Mouse (Mus musculus) G1E (cell line): ENCODE measurements around the gene Nop2.

ENCODE experiments used
- CTCF ChIP-seq: IDR thresholded peaks from 2 replicates; pipeline ENCODE4 v1.5.1; 2012; ENCODE audit warnings: low read depth, low read length, inconsistent platforms, mixed read lengths
- TAL1 ChIP-seq: conservative IDR thresholded peaks from 2 replicates; pipeline ENCODE4 v1.6.1; 2012; ENCODE audit warnings: low read depth, low read length, inconsistent platforms, mixed read lengths

DNA sequence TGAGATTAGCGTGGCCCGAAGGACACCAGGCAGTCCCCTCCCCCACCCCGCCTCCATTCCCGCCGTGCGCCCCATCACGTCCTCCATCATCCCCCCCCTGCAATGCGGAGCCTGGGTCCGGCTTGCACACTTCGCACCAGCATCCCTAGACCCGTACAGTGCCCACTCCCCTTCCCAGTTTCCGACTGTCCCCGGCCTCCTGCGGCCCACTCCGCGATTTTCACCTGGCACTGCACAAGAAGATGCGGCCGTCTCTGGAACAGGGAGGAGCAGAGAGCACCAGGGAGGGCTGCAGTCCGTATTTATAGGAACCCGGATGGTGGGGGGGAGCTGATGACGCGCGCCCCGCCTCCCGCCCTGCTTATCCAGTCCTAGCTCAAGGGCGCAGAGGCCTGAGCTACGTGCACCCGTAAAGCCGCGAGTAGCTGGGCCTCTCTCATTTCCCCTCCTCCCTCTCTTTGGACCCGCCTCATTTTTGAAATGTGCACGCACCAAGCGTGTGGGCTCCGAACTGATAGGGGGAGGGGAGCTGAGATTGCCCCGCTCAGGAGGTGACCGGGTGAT, 33.7 kb downstream of the Nop2 start:
- TF ChIP-seq CTCF: no peak
- no peak for TF ChIP-seq TAL1
